In the genomic region with DNA sequence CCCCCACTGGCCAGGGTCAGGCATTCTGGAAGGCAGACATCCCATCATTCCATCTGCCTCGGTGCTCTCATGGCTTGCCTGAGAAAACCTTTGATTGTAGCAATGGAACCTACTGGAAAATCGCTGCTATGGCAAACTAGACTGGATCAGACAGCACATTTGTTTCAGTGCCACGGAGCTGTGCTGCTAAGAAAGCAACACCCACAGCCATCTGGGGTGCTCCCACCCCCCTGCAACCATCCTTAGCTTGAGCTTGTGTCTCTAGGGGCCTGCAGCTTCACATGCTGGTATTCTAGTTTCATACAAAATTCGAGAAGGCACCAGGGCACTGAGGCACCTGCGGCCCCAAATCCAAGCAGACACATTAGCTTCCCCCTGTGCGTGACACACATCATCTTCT, we compare ENCODE assay signal across 21 mouse cellular contexts. TPM values are rescaled to one million over a fixed set of nuclear protein-coding genes. Genes with fewer than 3 reads are reported as not detected.
DNase-seq lines count a peak whose midpoint lies in the region; ATAC-seq lines count a peak whose summit lies in the region.
"Had no signal": no experiment of that assay in that cellular context is flagged by ENCODE, and none has a peak within 500 bp of the region (broad histone marks: within the 10 kb centered on the region; RNA-seq: fewer than 3 reads in every experiment).

No protein-coding gene starts in this region.

- WGBS in midbrain, embryonic 10.5 days: 84% methylated on average over 6 of the region's 6 CpGs
- WGBS in midbrain, embryonic 16.5 days: 82% methylated on average over 6 of the region's 6 CpGs
- 70% methylated on average over 6 of the region's 6 CpGs for WGBS in neural tube, embryonic 15.5 days

- H3K9ac ChIP-seq in midbrain, embryonic 16.5 days (ENCODE audit: low read depth, low read length): no peak overlapping the region
- H3K9ac ChIP-seq in neural tube, embryonic 15.5 days (replicated peaks): no peak overlapping the region
- H3K9ac ChIP-seq: forebrain, embryonic 13.5 days; liver, embryonic 12.5 days; lung, embryonic 14.5 days; neural tube, embryonic 12.5 days had no signal

- H3K27me3 ChIP-seq in midbrain, embryonic 10.5 days (ENCODE audit: low read depth, poor library complexity, severe bottlenecking): no peaks in the 10 kb centered on the region
- no peaks in the 10 kb centered on the region for H3K27me3 ChIP-seq in midbrain, embryonic 16.5 days (ENCODE audit: control insufficient read depth, insufficient read depth, low read depth, low read length)
- H3K27me3 ChIP-seq in neural tube, embryonic 15.5 days (replicated peaks): no peaks in the 10 kb centered on the region
- H3K27me3 ChIP-seq: forebrain, embryonic 13.5 days; liver, embryonic 12.5 days; neural tube, embryonic 12.5 days had no signal

- DNase-seq in midbrain, embryonic 10.5 days (ENCODE audit: low spot score): no peak
- DNase-seq in layer of hippocampus, adult 18-20 months (ENCODE audit: low spot score in 2 of 2): peak; percentile 78 to 92
- peak; percentile 23 to 79 for DNase-seq in left cerebral cortex, adult 8-10 months (ENCODE audit: low spot score in 2 of 2)
- peak; percentile 67 for DNase-seq in right cerebral cortex, postnatal 25 days
- no peak for DNase-seq in yolk sac, embryonic 10.5 days (ENCODE audit: low spot score)
- DNase-seq in lung, postnatal 14 days: no peak
- DNase-seq: adrenal gland, postnatal 14 days; cerebellum, adult 18-20 months; cerebellum, postnatal 36 days; heart, adult 11 months; kidney, adult 18-20 months; kidney, postnatal 10 days; lung, embryonic 14.5 days had no signal

- no peaks in the 10 kb centered on the region for H3K9me3 ChIP-seq in midbrain, embryonic 10.5 days (replicated peaks)
- H3K9me3 ChIP-seq in midbrain, embryonic 16.5 days (replicated peaks; ENCODE audit: control insufficient read depth, low read length, poor library complexity, severe bottlenecking): no peaks in the 10 kb centered on the region
- no peaks in the 10 kb centered on the region for H3K9me3 ChIP-seq in neural tube, embryonic 15.5 days (replicated peaks)
- H3K9me3 ChIP-seq: forebrain, embryonic 13.5 days; limb, embryonic 10.5 days; liver, embryonic 12.5 days; neural tube, embryonic 12.5 days had no signal

- no peaks in the 10 kb centered on the region for H3K36me3 ChIP-seq in midbrain, embryonic 10.5 days
- peaks cover 3% of the 10 kb centered on the region; the same call in 1 of the 2 replicates for H3K36me3 ChIP-seq in midbrain, embryonic 16.5 days (ENCODE audit: control insufficient read depth, insufficient read depth, low read length)
- no peaks in the 10 kb centered on the region for H3K36me3 ChIP-seq in neural tube, embryonic 15.5 days
- H3K36me3 ChIP-seq: limb, embryonic 10.5 days; liver, embryonic 12.5 days; neural tube, embryonic 12.5 days had no signal

- ATAC-seq in midbrain, embryonic 16.5 days: no peak
- no peak for ATAC-seq in neural tube, embryonic 15.5 days (ENCODE audit: low FRiP score)
- ATAC-seq: forebrain, embryonic 13.5 days; hindbrain, postnatal 0 days; liver, embryonic 12.5 days had no signal

- H3K4me3 ChIP-seq in midbrain, embryonic 10.5 days: no peak overlapping the region
- no peak overlapping the region for H3K4me3 ChIP-seq in midbrain, embryonic 16.5 days (ENCODE audit: low read depth, low read length)
- H3K4me3 ChIP-seq in neural tube, embryonic 15.5 days (replicated peaks): no peak overlapping the region
- H3K4me3 ChIP-seq: forebrain, embryonic 13.5 days; limb, embryonic 10.5 days; liver, embryonic 12.5 days; neural tube, embryonic 12.5 days had no signal

- 0 out of 2 replicates have a peak overlapping the region, but pooled peaks have one; percentile 28 for H3K27ac ChIP-seq in midbrain, embryonic 10.5 days (replicated peaks)
- no peak overlapping the region for H3K27ac ChIP-seq in midbrain, embryonic 16.5 days (ENCODE audit: low read length)
- H3K27ac ChIP-seq in neural tube, embryonic 15.5 days (replicated peaks): no peak overlapping the region
- H3K27ac ChIP-seq: forebrain, embryonic 13.5 days; hindbrain, postnatal 0 days; limb, embryonic 10.5 days; liver, embryonic 12.5 days; neural tube, embryonic 12.5 days had no signal

- H3K4me1 ChIP-seq in midbrain, embryonic 10.5 days: peaks cover 17% of the 10 kb centered on the region
- H3K4me1 ChIP-seq in midbrain, embryonic 16.5 days (ENCODE audit: control insufficient read depth, insufficient read depth, low read length): no peaks in the 10 kb centered on the region
- no peaks in the 10 kb centered on the region for H3K4me1 ChIP-seq in neural tube, embryonic 15.5 days
- H3K4me1 ChIP-seq: forebrain, embryonic 13.5 days; limb, embryonic 10.5 days; liver, embryonic 12.5 days; neural tube, embryonic 12.5 days had no signal

- no peak overlapping the region for H3K4me2 ChIP-seq in midbrain, embryonic 16.5 days (ENCODE audit: low read length)
- H3K4me2 ChIP-seq in neural tube, embryonic 15.5 days: no peak overlapping the region
- H3K4me2 ChIP-seq: forebrain, embryonic 13.5 days; liver, embryonic 12.5 days; lung, embryonic 14.5 days; neural tube, embryonic 12.5 days had no signal

RNA-seq across cellular contexts. Expression of gene Lgi1, which starts 27.1 kb away (rescaled TPM):
- 2.4 and 2.8 TPM in 2 replicates for polyA plus RNA-seq in midbrain, embryonic 10.5 days (2016; fragmentation: Nextera tagmentation; extraction: Ambion mirVana)
- polyA plus RNA-seq in midbrain, embryonic 16.5 days (2015; fragmentation: Nextera tagmentation; extraction: Ambion mirVana): 24.4 and 28.6 TPM in 2 replicates
- 100 to 1,000 TPM; 169 to 170 TPM for total RNA-seq in layer of hippocampus, adult 18-20 months (2021)
- total RNA-seq in left cerebral cortex, adult 8-10 months (2022): 100 to 1,000 TPM; 116 to 135 (median 120) TPM
- 19.5 and 24.7 TPM in 2 replicates for polyA plus RNA-seq in neural tube, embryonic 15.5 days (2015; fragmentation: Nextera tagmentation; extraction: Ambion mirVana)
- total RNA-seq: hematopoietic stem cell, adult 5-6 weeks had no signal
- polyA plus RNA-seq: lung, embryonic 14.5 days had no signal

Comparison
In these comparisons a context has a peak if more than half of its experiments do, and no peak if none do; other contexts are left out.
1. DNase-seq: peak in layer of hippocampus, adult 18-20 months (2 of 2), left cerebral cortex, adult 8-10 months (2 of 2) and right cerebral cortex, postnatal 25 days (single experiment); none in midbrain, embryonic 10.5 days (single experiment), yolk sac, embryonic 10.5 days (single experiment) and lung, postnatal 14 days (single experiment).